Mouse (Mus musculus) lung, adult 2 months (tissue): ENCODE measurements around the gene Rnf145.

Source experiments
- CTCF ChIP-seq: fragments of 200-500 bp; IDR thresholded peaks from 2 replicates; pipeline ENCODE4 v1.5.1; 2011; ENCODE audit warnings: mild to moderate bottlenecking, low read length, control low read depth; ENCODE audit not compliant: insufficient read depth
- POLR2A ChIP-seq: fragments of 200-500 bp; IDR thresholded peaks from 2 replicates; pipeline ENCODE4 v1.6.1; 2011; ENCODE audit warnings: low read depth, mild to moderate bottlenecking, control low read depth, low read length, borderline replicate concordance; ENCODE audit errors: extremely low read depth

GRCm38 (mm10) chr11:44512044-44513025 is 6.4 kb upstream of the Rnf145 start:
- TF ChIP-seq CTCF = no peak
- no peak for TF ChIP-seq POLR2A
